Mouse (Mus musculus) heart, postnatal 0 days (tissue): ENCODE data around the gene Adprm. TPM values are rescaled to one million over a fixed set of nuclear protein-coding genes. Genes with fewer than 3 reads are reported as not detected.
"Not testable (repeated sequence)": the region's sequence is repeated elsewhere in the genome, so short reads cannot be mapped to it uniquely, and the experiment has no call there.

ENCODE experiments used
- ATAC-seq: fragments of 200-750 bp; cut with Nextera tagmentation; 2 replicates; pipeline ENCODE4 v1.8.0; 2017; ENCODE audit warnings: low read depth, moderate number of reproducible peaks, moderate library complexity; ENCODE audit not compliant: insufficient read depth
- DNase-seq: peaks from one replicate; pipeline ENCODE4 v3.0.0-alpha.2; 2016; ENCODE audit warnings: low spot score
- H3K27ac ChIP-seq: fragments of 300-500 bp; sonication (generic); 2 replicates; pipeline ENCODE4 v1.5.1; 2014; ENCODE audit warnings: low read depth, mild to moderate bottlenecking
- H3K27me3 ChIP-seq: fragments of 300-500 bp; sonication (generic); 2 replicates; pipeline ENCODE4 v1.6.1; 2014; ENCODE audit warnings: low read length, mixed read lengths; ENCODE audit not compliant: control insufficient read depth, insufficient read depth
- H3K36me3 ChIP-seq: fragments of 300-500 bp; sonication (generic); replicated peaks from 2 replicates; pipeline ENCODE4 v1.6.1; 2014; ENCODE audit warnings: low read length, mixed read lengths; ENCODE audit not compliant: control insufficient read depth, insufficient read depth
- H3K4me1 ChIP-seq: fragments of 300-500 bp; sonication (generic); 2 replicates; pipeline ENCODE4 v1.6.1; 2014; ENCODE audit warnings: antibody characterized with exemption; ENCODE audit not compliant: control insufficient read depth, insufficient read depth
- H3K4me2 ChIP-seq: fragments of 300-500 bp; sonication (generic); 2 replicates; pipeline ENCODE4 v1.6.1; 2014; ENCODE audit warnings: low read depth, mild to moderate bottlenecking, low read length, moderate library complexity
- H3K4me3 ChIP-seq: fragments of 300-500 bp; sonication (generic); 2 replicates; pipeline ENCODE4 v1.5.1; 2014; ENCODE audit warnings: low read depth, low read length
- H3K9ac ChIP-seq: fragments of 300-500 bp; sonication (generic); replicated peaks from 2 replicates; pipeline ENCODE4 v1.6.1; 2014; ENCODE audit warnings: low read depth, low read length, mixed read lengths
- H3K9me3 ChIP-seq: fragments of 300-500 bp; sonication (generic); replicated peaks from 2 replicates; pipeline ENCODE4 v1.6.1; 2016; ENCODE audit warnings: low read length; ENCODE audit not compliant: control insufficient read depth
- CTCF ChIP-seq: IDR thresholded peaks from 2 replicates; pipeline ENCODE4 v1.5.1; 2016; ENCODE audit warnings: antibody characterized with exemption, control low read depth, low read depth
- EP300 ChIP-seq: IDR thresholded peaks from 2 replicates; pipeline ENCODE4 v1.6.1; 2016; ENCODE audit warnings: antibody characterized with exemption, low read depth
- WGBS: fragments of 180-500 bp; shearing (Covaris S2); extraction: QIAGEN DNeasy Blood & Tissue Kit; methylation state at CpG from one replicate; pipeline ENCODE4 v1.1.7; 2014; 5-methylcytosine and 5-hydroxymethylcytosine counted together
- polyA plus RNA-seq: library from polyadenylated mRNA; unstranded; fragments of >200 nt; fragmentation: Nextera tagmentation; extraction: Ambion mirVana; gene quantifications from 2 replicates; pipeline ENCODE4 v1.2.1, GENCODE M21; 2015
- total RNA-seq: library from RNA; depleted of rRNA; stranded (reverse); fragments of >200 nt; gene quantifications from 2 replicates; pipeline ENCODE4 v1.2.3, GENCODE M21; 2014; ENCODE audit warnings: low replicate concordance

Gene Adprm
- total and polyA plus RNA-seq, 2 experiments from 2014 or later = 4.2 to 15.9 TPM

- H3K27ac ChIP-seq = no peak overlapping the region
- H3K9ac ChIP-seq = no peak overlapping the region
- DNase-seq (no peak), ATAC-seq (no peak)
- H3K4me2 ChIP-seq = no peak overlapping the region
- no peaks in the 10 kb centered on the region for H3K27me3 ChIP-seq
- H3K9me3 ChIP-seq = no peaks in the 10 kb centered on the region
- H3K4me1 ChIP-seq = no peaks in the 10 kb centered on the region
- no peak overlapping the region for H3K4me3 ChIP-seq
- 0 out of 2 replicates have a peak, but pooled peaks cover under 1% of the 10 kb centered on the region for H3K36me3 ChIP-seq
- 55% methylated on average over 16 of the region's 16 CpGs for WGBS
- TF ChIP-seq CTCF (no peak), EP300 (no peak)
These were observed 21.3 kb downstream of the Adprm start for GRCm38 (mm10) chr11:67030904-67031602.

DNA sequence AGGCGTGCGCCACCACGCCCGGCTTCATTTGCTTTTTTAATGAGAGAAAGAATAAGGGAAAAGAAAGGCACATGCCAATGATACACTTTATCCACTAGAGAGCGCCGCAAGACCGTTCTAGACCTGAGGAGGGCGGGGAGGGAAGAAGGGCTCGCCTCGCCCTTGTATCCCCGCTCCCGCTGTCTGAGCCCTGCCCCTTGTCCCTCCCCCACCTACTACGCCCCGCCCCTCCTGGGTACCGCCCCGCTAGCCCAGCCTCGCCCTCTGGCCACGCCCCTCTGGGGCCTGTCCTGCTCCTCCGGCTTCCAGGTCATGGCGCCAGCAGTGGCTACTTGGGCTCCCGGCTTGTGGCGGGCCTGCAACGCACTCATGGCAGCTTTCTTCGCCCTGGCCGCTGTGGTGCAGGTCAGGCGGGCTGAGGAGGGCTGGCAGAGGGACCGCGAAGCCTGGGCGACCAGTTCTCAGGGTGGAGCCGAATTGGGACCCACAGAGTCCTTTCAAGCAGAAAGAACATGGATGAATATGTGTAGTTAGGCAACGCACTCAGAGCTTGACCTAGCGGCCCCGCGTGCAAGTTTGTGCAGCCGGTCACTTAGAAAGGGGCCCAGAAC lies 27.4 kb downstream of the Adprm start, which contains the start of gene Tmem220:
Gene Tmem220 (plus strand): TSS at position 288 of the 611 bp plus-strand sequence.
- H3K9me3 ChIP-seq = no peaks in the 10 kb centered on the region
- no peaks in the 10 kb centered on the region for H3K36me3 ChIP-seq
- peak; percentile 99 for ATAC-seq
- peak within 1 kb of the TSS; percentile 59 for H3K4me3 ChIP-seq
- DNase-seq = peak; percentile 96
- peak within 1 kb of the TSS; percentile 39; the same call in 1 of the 2 replicates for H3K27ac ChIP-seq
- peak within 1 kb of the TSS; percentile 49 for H3K9ac ChIP-seq
- TF ChIP-seq CTCF = peak; percentile 82
- no peak; the same call in 1 of the 2 replicates for TF ChIP-seq EP300
- peak within 1 kb of the TSS; percentile 64 for H3K4me2 ChIP-seq
- 2% methylated on average over 31 of the region's 35 CpGs for WGBS
- H3K27me3 ChIP-seq = no peaks in the 10 kb centered on the region
- peaks cover 4% of the 10 kb centered on the region; the same call in 1 of the 2 replicates for H3K4me1 ChIP-seq

GRCm38 (mm10) chr11:67023802-67024340 lies 28.5 kb downstream of the Adprm start:
- Histone ChIP-seq H3K4me2 (0 out of 2 replicates have a peak overlapping the region, but pooled peaks have one; percentile 64), H3K4me3 (no peak overlapping the region), H3K9ac (no peak overlapping the region), H3K27ac (no peak overlapping the region), H3K36me3 (no peaks in the 10 kb centered on the region), H3K9me3 (no peaks in the 10 kb centered on the region), H3K27me3 (no peaks in the 10 kb centered on the region), H3K4me1 (peaks cover 4% of the 10 kb centered on the region; the same call in 1 of the 2 replicates)
- DNase-seq = no peak
- no peak for TF ChIP-seq CTCF
- TF ChIP-seq EP300 = no peak
- WGBS = 62% methylated on average over 6 of the region's 6 CpGs
- no peak for ATAC-seq

DNA sequence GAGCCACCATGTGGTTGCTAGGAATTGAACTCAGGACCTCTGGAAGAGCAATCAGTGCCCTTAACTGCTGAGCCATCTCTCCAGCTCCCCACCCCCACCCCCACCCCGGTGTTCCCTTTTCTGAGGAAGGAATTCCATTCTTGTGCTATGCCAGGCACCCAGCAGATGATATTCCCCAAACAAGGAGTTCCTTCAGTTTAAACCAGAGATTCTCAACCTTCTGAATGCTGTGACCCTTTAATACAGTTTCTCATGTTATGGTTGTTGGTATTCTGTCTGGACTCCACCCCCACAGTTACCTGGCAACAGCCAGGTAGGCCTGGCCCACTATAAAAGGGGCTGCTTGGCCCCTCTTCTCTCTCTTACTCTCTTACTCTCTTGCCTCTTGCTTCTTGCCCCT lies 29.2 kb downstream of the Adprm start:
- not testable (repeated sequence) for H3K4me1 ChIP-seq, H3K27me3 ChIP-seq, H3K27ac ChIP-seq, H3K36me3 ChIP-seq, H3K9me3 ChIP-seq, H3K4me3 ChIP-seq, H3K9ac ChIP-seq, DNase-seq, ATAC-seq, H3K4me2 ChIP-seq
- 65% methylated on average over 1 of the region's 1 CpGs for WGBS

DNA sequence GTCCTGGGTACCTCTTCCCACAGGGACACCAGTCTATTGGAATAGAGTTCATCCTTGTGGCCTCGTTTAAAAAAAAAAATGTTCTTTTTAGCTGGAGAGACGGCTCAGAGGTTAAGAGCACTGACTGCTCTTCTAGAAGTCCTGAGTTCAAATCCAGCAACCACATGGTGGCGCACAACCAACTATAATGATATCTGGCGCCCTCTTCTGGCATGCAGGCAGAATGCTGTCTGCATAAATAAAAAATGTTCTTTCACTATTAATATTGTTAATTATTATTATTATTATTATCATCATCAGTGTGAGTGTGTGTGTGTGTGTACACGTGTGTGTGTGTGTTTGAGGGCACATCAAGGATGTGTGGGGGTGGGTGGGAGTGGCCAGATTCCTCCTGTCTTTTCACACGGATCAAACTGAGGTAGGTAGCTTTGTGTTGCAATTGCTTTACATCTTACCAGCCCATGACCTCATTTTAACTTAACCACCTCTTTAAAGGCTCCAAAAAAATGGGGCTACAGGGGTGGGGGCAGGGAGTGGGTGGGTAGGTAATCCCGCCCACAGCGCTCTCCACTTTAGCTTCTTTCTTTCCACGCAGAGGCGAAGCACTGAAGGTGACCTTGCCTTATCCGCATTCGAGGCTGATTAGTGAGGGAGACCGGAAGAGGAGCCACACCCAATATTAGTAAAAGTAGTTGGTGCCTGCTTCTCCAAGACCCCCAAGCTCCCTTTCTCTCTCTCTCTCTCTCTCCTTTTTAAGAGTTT lies 29.9 kb downstream of the Adprm start:
- Histone ChIP-seq H3K4me1 (peaks cover 4% of the 10 kb centered on the region; the same call in 1 of the 2 replicates), H3K27me3 (no peaks in the 10 kb centered on the region), H3K27ac (no peak overlapping the region), H3K9ac (no peak overlapping the region), H3K36me3 (no peaks in the 10 kb centered on the region), H3K9me3 (no peaks in the 10 kb centered on the region), H3K4me3 (no peak overlapping the region), H3K4me2 (no peak overlapping the region)
- TF ChIP-seq EP300 = no peak
- peak; percentile 49; the same call in 1 of the 2 replicates for TF ChIP-seq CTCF
- WGBS = 62% methylated on average over 13 of the region's 13 CpGs
- ATAC-seq = no peak
- no peak for DNase-seq
